In the genomic region with DNA sequence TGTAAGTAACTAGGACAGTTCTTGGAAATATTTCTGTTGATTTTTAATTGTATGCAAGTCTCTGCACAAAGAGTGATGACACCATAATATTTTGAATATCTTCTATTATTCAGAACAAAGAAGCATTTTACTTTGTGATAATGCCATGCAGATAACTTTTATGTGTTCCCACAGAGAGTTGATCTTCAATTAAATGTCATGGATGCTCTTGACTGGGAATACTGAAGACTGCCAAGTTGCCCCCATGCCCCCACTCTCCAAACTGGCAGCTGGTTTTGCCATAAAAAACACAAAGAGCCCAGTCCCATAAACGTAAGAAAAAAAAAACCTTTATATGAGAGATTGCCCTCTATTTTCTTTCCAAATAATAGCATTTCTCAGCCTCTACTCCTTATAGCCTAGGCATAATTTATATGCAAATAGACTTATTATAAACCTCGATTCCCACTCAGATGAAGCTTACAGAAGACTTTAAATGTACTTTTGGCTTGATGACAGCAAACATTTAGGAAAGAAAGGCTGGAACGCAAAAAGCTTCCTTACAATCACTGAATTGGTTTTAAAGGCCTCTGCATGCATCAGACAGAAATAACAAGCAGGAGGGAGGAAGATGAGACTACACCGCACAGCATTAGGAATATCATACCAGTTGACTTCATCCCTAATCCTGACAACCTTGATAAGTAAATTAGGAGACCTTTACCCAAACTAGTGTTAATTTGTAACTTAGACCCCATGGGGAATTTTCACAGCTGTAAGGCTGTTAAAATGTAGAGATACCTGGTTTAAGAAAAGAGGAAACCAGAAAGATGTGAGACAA, we compare ENCODE assay signal across 12 mouse cellular contexts.
"Had no signal": no experiment of that assay in that cellular context is flagged by ENCODE, and none has a peak within 500 bp of the region (broad histone marks: within the 10 kb centered on the region; RNA-seq: fewer than 3 reads in every experiment).

No protein-coding gene starts in this region.

- H3K36me3 ChIP-seq: kidney, embryonic 15.5 days; limb, embryonic 10.5 days; liver, embryonic 15.5 days; stomach, embryonic 15.5 days had no signal

- H3K9me3 ChIP-seq: kidney, embryonic 15.5 days; limb, embryonic 10.5 days; liver, embryonic 15.5 days; stomach, embryonic 15.5 days had no signal

- DNase-seq: kidney, adult 2 months; kidney, postnatal 14 days; lung, adult 2 months; lung, postnatal 36 days; right cerebral cortex, postnatal 14 days; thymus, postnatal 36 days had no signal

- ATAC-seq: lung, postnatal 0 days had no signal

- H3K4me3 ChIP-seq: kidney, embryonic 15.5 days; limb, embryonic 10.5 days; liver, embryonic 15.5 days; stomach, embryonic 15.5 days had no signal

- H3K4me1 ChIP-seq: kidney, embryonic 15.5 days; limb, embryonic 10.5 days; liver, embryonic 15.5 days; stomach, embryonic 15.5 days had no signal

- H3K27me3 ChIP-seq: kidney, embryonic 15.5 days; liver, embryonic 15.5 days; stomach, embryonic 15.5 days had no signal

- H3K9ac ChIP-seq: kidney, embryonic 15.5 days; liver, embryonic 15.5 days; stomach, embryonic 15.5 days had no signal

- H3K27ac ChIP-seq: kidney, embryonic 15.5 days; limb, embryonic 10.5 days; liver, embryonic 15.5 days; stomach, embryonic 15.5 days had no signal

- H3K4me2 ChIP-seq: kidney, embryonic 15.5 days; liver, embryonic 11.5 days; liver, embryonic 15.5 days; stomach, embryonic 15.5 days had no signal
